Mouse (Mus musculus) heart, postnatal 0 days (tissue): ENCODE data around the gene Exoc3l2. TPM values are rescaled to one million over a fixed set of nuclear protein-coding genes. Genes with fewer than 3 reads are reported as not detected.

Source experiments
- ATAC-seq: fragments of 200-750 bp; cut with Nextera tagmentation; 2 replicates; pipeline ENCODE4 v1.8.0; 2017; ENCODE audit warnings: low read depth, moderate number of reproducible peaks, moderate library complexity; ENCODE audit not compliant: insufficient read depth
- DNase-seq: peaks from one replicate; pipeline ENCODE4 v3.0.0-alpha.2; 2016; ENCODE audit warnings: low spot score
- H3K27ac ChIP-seq: fragments of 300-500 bp; sonication (generic); 2 replicates; pipeline ENCODE4 v1.5.1; 2014; ENCODE audit warnings: low read depth, mild to moderate bottlenecking
- H3K27me3 ChIP-seq: fragments of 300-500 bp; sonication (generic); 2 replicates; pipeline ENCODE4 v1.6.1; 2014; ENCODE audit warnings: low read length, mixed read lengths; ENCODE audit not compliant: control insufficient read depth, insufficient read depth
- H3K36me3 ChIP-seq: fragments of 300-500 bp; sonication (generic); replicated peaks from 2 replicates; pipeline ENCODE4 v1.6.1; 2014; ENCODE audit warnings: low read length, mixed read lengths; ENCODE audit not compliant: control insufficient read depth, insufficient read depth
- H3K4me1 ChIP-seq: fragments of 300-500 bp; sonication (generic); 2 replicates; pipeline ENCODE4 v1.6.1; 2014; ENCODE audit warnings: antibody characterized with exemption; ENCODE audit not compliant: control insufficient read depth, insufficient read depth
- H3K4me2 ChIP-seq: fragments of 300-500 bp; sonication (generic); 2 replicates; pipeline ENCODE4 v1.6.1; 2014; ENCODE audit warnings: low read depth, mild to moderate bottlenecking, low read length, moderate library complexity
- H3K4me3 ChIP-seq: fragments of 300-500 bp; sonication (generic); 2 replicates; pipeline ENCODE4 v1.5.1; 2014; ENCODE audit warnings: low read depth, low read length
- H3K9ac ChIP-seq: fragments of 300-500 bp; sonication (generic); replicated peaks from 2 replicates; pipeline ENCODE4 v1.6.1; 2014; ENCODE audit warnings: low read depth, low read length, mixed read lengths
- H3K9me3 ChIP-seq: fragments of 300-500 bp; sonication (generic); replicated peaks from 2 replicates; pipeline ENCODE4 v1.6.1; 2016; ENCODE audit warnings: low read length; ENCODE audit not compliant: control insufficient read depth
- CTCF ChIP-seq: IDR thresholded peaks from 2 replicates; pipeline ENCODE4 v1.5.1; 2016; ENCODE audit warnings: antibody characterized with exemption, control low read depth, low read depth
- EP300 ChIP-seq: IDR thresholded peaks from 2 replicates; pipeline ENCODE4 v1.6.1; 2016; ENCODE audit warnings: antibody characterized with exemption, low read depth
- WGBS: fragments of 180-500 bp; shearing (Covaris S2); extraction: QIAGEN DNeasy Blood & Tissue Kit; methylation state at CpG from one replicate; pipeline ENCODE4 v1.1.7; 2014; 5-methylcytosine and 5-hydroxymethylcytosine counted together
- polyA plus RNA-seq: library from polyadenylated mRNA; unstranded; fragments of >200 nt; fragmentation: Nextera tagmentation; extraction: Ambion mirVana; gene quantifications from 2 replicates; pipeline ENCODE4 v1.2.1, GENCODE M21; 2015
- total RNA-seq: library from RNA; depleted of rRNA; stranded (reverse); fragments of >200 nt; gene quantifications from 2 replicates; pipeline ENCODE4 v1.2.3, GENCODE M21; 2014; ENCODE audit warnings: low replicate concordance

Exoc3l2 gene
- total and polyA plus RNA-seq, 2 experiments from 2014 or later = 0.49 to 1.9 TPM

DNA sequence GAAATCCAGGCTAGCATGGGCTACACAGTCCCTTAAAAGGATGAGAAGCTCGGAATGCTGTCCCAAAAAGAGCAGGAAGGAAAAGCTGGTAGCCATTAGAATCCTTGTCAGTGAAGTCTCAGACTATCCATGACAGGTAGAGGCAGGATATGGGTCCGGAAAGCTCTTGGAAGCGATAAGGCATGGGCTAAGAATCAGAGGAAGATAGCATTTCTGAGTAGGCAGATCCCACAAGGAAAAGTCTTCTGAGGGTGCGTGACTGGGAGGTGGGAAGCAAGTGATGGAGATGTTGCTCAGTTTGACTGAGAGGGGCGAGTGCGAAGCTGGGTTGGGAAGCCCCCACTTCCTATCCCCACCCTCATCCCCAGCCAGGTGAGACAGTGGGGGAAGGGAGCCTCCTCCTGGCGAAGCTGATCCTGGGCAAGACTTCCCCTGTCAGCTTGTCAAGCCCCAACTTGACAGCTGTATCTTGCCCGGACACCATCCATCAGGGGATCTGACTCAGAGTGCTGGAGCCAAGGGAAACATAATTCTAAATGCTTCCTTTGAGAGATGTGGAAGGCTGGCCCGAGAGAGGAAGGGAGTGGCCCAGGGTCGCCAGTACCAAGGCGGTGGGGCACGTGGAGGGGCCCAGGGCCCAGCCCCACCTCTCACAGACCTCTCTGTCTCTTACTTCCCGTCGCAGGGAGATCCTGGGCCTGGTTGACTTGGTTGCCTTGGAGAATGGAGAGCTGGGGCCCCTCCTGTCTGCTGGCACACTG, 14.7 kb downstream of the Exoc3l2 start:
- no peak for DNase-seq
- Histone ChIP-seq H3K4me1 (no peaks in the 10 kb centered on the region), H3K4me2 (no peak overlapping the region), H3K27me3 (peaks cover 29% of the 10 kb centered on the region), H3K36me3 (no peaks in the 10 kb centered on the region), H3K27ac (no peak overlapping the region), H3K9me3 (no peaks in the 10 kb centered on the region), H3K4me3 (no peak overlapping the region), H3K9ac (no peak overlapping the region)
- TF ChIP-seq EP300 = no peak
- TF ChIP-seq CTCF = no peak
- WGBS = 18% methylated on average over 14 of the region's 14 CpGs
- no peak for ATAC-seq

DNA sequence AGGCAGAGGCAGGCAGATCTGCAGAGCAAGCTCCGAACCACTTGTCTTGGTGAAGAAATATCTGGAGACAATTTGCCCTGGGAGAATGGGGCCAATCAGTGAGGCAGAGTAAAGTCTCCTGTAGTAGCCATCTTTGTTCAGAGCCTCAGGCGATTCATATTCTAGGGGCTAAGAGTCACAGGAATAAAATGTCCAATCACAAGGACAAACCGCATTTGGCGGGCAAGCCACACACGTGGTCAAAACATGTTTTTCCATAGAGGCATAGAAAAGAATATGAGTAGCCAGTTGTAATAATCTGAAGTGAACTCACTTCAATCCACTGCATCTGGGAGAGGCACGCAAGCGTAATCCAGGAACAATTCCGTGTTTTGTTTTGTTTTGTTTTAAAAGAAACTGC, 20.1 kb downstream of the Exoc3l2 start:
- no peaks in the 10 kb centered on the region for H3K9me3 ChIP-seq
- H3K27me3 ChIP-seq = peaks cover 2% of the 10 kb centered on the region; the same call in 1 of the 2 replicates
- no peak for DNase-seq
- no peak for ATAC-seq
- no peak overlapping the region for H3K27ac ChIP-seq
- no peak overlapping the region for H3K4me2 ChIP-seq
- H3K36me3 ChIP-seq = no peaks in the 10 kb centered on the region
- TF ChIP-seq EP300 (no peak), CTCF (no peak)
- H3K4me3 ChIP-seq = no peak overlapping the region
- H3K4me1 ChIP-seq = no peaks in the 10 kb centered on the region
- H3K9ac ChIP-seq = no peak overlapping the region
- WGBS = 76% methylated on average over 8 of the region's 8 CpGs

DNA sequence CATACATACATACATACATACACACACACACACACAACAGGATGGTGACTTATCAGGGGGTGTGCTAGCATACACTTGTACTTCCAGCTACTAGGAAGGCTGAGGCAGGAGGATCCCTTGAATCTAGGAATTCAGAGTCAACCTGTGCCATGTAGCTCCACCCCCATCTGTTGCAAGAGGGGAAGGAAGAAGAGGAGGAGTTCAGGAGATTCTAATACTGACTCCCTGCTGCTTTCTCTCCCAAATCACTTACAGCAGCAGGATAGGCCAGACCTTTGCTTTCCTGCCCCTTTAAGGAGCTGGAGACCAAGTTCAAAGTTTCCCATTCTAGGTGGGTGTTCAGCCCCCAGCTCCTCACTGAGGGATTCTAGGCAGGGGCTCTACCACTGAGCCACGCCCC, 22.4 kb downstream of the Exoc3l2 start:
- WGBS = 75% methylated on average over 1 of the region's 1 CpGs
- H3K27ac ChIP-seq = no peak overlapping the region
- no peak for ATAC-seq
- TF ChIP-seq CTCF = no peak
- TF ChIP-seq EP300 = no peak
- no peaks in the 10 kb centered on the region for H3K9me3 ChIP-seq
- no peaks in the 10 kb centered on the region for H3K4me1 ChIP-seq
- DNase-seq = no peak
- H3K27me3 ChIP-seq = peaks cover 24% of the 10 kb centered on the region
- H3K4me3 ChIP-seq = no peak overlapping the region
- H3K4me2 ChIP-seq = no peak overlapping the region
- H3K9ac ChIP-seq = no peak overlapping the region
- no peaks in the 10 kb centered on the region for H3K36me3 ChIP-seq

DNA sequence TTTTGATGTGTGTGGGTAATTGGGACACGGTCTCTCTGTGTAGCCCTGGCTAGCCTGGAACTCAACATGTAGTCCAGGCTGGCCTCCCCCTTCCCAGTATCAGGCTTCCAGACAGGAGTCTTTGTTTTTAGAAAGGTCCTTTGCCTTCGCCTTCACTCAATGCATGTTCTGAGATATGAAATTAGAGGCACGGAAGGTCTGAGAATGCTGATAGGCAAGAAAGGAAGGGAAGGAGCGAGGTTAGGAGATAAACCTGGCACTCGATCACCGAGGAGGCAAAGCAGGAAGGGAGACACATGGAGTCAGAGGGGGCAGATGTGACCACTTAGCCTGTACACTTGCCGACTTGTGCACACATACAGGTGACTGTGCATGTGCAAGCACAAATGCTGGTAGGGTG, 23.4 kb downstream of the Exoc3l2 start:
- 67% methylated on average over 7 of the region's 7 CpGs for WGBS
- Histone ChIP-seq H3K4me2 (no peak overlapping the region), H3K4me1 (peaks cover under 1% of the 10 kb centered on the region; the same call in 1 of the 2 replicates), H3K36me3 (no peaks in the 10 kb centered on the region), H3K27ac (no peak overlapping the region), H3K4me3 (no peak overlapping the region), H3K27me3 (peaks cover 34% of the 10 kb centered on the region), H3K9me3 (no peaks in the 10 kb centered on the region), H3K9ac (no peak overlapping the region)
- DNase-seq (no peak), ATAC-seq (no peak)
- TF ChIP-seq CTCF (no peak), EP300 (no peak)

DNA sequence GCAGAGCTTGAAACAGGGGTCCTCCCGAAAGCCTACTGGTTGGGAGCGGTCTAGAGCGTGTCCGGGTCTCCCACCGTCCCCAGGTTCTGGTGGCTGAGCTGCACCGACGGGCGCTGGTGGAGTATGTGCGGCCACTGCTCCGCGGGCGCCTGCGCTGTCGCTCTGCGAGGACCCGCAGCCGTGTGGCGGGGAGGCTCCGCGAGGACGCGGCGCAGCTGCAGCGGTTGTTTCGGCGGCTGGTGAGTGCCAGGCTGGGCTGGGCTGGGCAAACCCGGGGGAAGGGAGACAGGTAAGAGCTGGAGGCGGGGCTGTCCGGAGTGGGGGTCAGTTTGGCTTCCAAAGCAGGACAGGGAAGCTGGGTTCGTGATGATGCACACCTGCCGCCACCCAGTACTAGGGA, 26.4 kb downstream of the Exoc3l2 start:
- no peak overlapping the region for H3K27ac ChIP-seq
- peak overlapping the region; percentile 12; the same call in 1 of the 2 replicates for H3K4me3 ChIP-seq
- no peaks in the 10 kb centered on the region for H3K9me3 ChIP-seq
- H3K4me2 ChIP-seq = 0 out of 2 replicates have a peak overlapping the region, but pooled peaks have one; percentile 34
- WGBS = 27% methylated on average over 31 of the region's 31 CpGs
- no peak for TF ChIP-seq EP300
- TF ChIP-seq CTCF = no peak
- no peak overlapping the region for H3K9ac ChIP-seq
- H3K27me3 ChIP-seq = peaks cover 35% of the 10 kb centered on the region
- ATAC-seq = no peak
- H3K36me3 ChIP-seq = no peaks in the 10 kb centered on the region
- DNase-seq = no peak
- H3K4me1 ChIP-seq = peaks cover 4% of the 10 kb centered on the region

DNA sequence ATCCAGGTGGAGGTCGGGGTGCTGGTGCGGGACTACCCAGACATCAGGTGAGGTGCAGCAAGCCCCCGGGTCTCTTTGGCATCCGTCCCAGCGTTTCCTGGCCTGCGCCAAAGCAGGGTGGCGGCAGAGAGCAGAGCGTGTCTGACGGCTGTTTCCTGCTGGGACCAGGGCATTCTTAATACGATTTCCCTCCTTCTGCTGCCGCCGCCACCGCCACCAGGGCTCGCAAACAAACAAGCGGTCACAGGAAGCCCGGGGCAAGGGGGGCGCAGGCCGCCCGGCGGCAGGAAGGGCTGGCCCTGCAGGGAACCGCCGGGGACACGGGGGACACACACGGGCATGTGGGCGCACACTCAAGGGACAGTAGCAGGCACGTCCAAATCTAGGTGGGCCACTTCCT, 28.6 kb downstream of the Exoc3l2 start:
- Histone ChIP-seq H3K9me3 (no peaks in the 10 kb centered on the region), H3K4me1 (peaks cover 4% of the 10 kb centered on the region), H3K9ac (peak overlapping the region; percentile 25; the same call in 1 of the 2 replicates), H3K27me3 (peaks cover 35% of the 10 kb centered on the region), H3K27ac (no peak overlapping the region), H3K4me2 (peak overlapping the region; percentile 60), H3K36me3 (no peaks in the 10 kb centered on the region), H3K4me3 (peak overlapping the region; percentile 24; the same call in 1 of the 2 replicates)
- peak; percentile 61 for ATAC-seq
- DNase-seq = peak; percentile 42
- WGBS = under 1% methylated on average over 25 of the region's 26 CpGs
- peak; percentile 24 for TF ChIP-seq CTCF
- TF ChIP-seq EP300 = no peak
